Mouse (Mus musculus) left cerebral cortex, postnatal 14 days (tissue): ENCODE results near the gene Upk1a. TPM values are rescaled to one million over a fixed set of nuclear protein-coding genes. Genes with fewer than 3 reads are reported as not detected.

Source experiments
- DNase-seq, 2 experiments: peaks; one replicate each; pipeline ENCODE4 v3.0.0; 2021 to 2022; ENCODE audit warnings: low spot score in 2 of 2, mixed read lengths in 1 of 2
- intact Hi-C: fragments of 180-260 bp; cut with DNase I; formaldehyde crosslinking; loops from one replicate; pipeline ENCODE4 v1.15.1; 2025
- long read RNA-seq, 2 experiments: library from polyadenylated mRNA; stranded (forward); transcript quantifications; one replicate each; pipeline ENCODE4 v2.0.0; 2021
- total RNA-seq, 2 experiments: library from RNA; stranded (reverse); gene quantifications; 2 replicates each; pipeline ENCODE4 v1.2.3; 2021

Upk1a gene
- under 1 TPM; 0.32 to 0.48 TPM for total RNA-seq
- long read RNA-seq, experiment 1, result 0 reads
- long read RNA-seq, experiment 2, result 0 reads

- no peak for DNase-seq
- intact Hi-C loops, result loop anchor here (2.0 to 10.0 kb wide), 2 partner anchors 24 to 242 kb away; partner anchors contain the start of genes Ffar3 and Kmt2b
These were observed at the start of gene Upk1a for GRCm38 (mm10) chr7:30612654-30613402. Gene Upk1a (minus strand): TSS chr7:30612847.

- DNase-seq, result peak; percentile 99
- intact Hi-C loops, result no loop called here
These were observed 37.2 kb upstream of the Upk1a start, which contains the start of gene Rbm42 for GRCm38 (mm10) chr7:30649591-30650540. Gene Rbm42 (minus strand): TSS chr7:30650317.

- no peak for DNase-seq
- intact Hi-C loops, result no loop called here
These were observed 26.4 kb upstream of the Upk1a start for GRCm38 (mm10) chr7:30639083-30639482.

DNA sequence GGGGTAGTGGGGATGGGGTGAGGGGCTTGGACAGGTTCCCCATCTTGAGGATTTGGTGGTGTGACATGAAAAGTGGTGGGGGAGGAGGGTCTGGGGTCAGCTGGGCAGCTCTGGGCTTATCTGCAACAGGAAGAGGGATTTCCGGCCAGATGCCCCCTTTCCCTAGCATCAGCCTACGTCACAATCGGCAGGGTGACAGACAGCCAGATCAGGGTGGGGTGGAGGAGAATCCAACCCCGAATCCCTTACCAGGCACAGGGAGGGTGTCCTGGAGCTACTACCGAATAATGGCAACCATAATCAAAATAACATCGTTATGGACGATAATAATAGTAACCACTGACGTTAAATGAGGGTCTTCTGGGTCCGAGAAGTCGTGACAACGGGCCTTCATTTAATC lies 23.7 kb upstream of the Upk1a start:
- DNase-seq, result no peak
- intact Hi-C loops, result no loop called here

- intact Hi-C loops, result no loop called here
- DNase-seq, result no peak
These were observed 23.1 kb upstream of the Upk1a start, which contains the start of gene Etv2 for GRCm38 (mm10) chr7:30635752-30636151. Gene Etv2 (minus strand): TSS chr7:30635852.

DNA sequence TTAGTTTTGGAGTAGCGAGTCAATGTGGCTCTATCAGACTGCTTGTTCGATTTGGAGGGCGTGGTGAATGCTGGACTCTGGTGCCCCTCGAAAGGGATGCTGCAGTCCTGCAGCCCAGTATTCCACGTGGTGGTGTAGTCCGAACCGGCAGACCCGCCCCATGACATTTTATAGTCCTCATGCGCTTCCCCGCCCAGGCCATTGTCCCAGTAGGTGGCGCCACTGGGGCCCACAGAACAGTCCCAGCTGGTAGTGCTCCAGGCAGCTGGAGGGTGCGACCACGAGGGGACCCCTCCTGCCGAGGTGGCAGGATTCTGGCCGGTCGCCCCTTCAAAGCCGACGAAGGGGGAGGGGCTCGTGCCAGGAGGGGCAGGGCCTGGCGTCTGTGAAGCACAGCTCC lies 22.0 kb upstream of the Upk1a start:
- intact Hi-C loops, result no loop called here
- peak; percentile 14 to 40 for DNase-seq

DNA sequence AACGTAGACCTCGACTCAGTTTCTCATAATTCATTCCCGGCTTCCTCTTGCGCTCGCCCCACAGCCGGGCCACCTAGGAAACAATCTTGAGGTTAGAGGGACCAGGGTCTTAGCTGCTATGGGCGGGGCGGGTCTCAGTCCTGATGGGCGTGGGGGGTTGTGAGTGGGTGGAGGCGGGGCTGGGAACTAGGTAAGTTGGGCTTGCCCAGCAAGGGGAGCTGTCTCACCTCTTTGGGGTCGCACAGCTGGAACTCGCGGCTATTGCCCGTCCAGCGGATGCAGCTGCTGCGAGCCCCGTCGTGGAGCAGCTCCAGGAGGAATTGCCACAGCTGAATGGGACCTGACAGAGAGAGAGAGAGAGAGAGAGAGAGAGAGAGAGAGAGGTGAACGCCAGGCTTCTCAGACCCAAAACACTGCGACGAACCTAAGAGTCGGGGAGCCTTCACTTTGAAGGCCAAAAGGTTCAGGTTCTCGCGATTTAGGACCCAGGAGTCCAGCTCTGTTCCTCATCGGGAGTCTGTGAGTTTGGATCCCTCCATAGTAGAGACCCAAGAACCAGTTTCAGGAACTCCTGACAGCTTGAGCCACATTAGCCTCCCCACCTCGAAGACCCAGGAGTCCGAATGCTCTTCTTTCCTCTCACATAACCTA lies 21.2 kb upstream of the Upk1a start:
- intact Hi-C loops, result no loop called here
- no peak for DNase-seq

DNA sequence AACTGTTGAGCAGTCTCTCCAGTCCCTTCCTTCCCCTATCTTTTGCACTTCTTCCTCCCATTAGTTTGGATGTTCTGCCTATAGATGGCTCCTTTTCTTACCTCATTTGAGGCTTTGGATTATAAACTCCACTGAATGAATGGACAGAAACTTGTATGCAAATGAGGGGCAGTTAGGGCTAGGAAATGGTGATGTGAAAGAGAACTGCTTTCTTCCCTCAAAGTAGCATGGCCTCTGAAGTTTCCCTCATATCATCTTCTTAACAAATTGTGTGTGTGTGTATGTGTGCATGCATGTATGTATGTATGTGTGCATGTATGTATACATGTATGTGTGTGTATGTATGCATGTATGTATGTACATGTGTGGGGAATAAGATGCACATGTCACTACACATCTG lies 16.4 kb upstream of the Upk1a start:
- no peak for DNase-seq
- intact Hi-C loops, result no loop called here

GRCm38 (mm10) chr7:30626647-30627046 lies 14.0 kb upstream of the Upk1a start:
- intact Hi-C loops, result no loop called here
- DNase-seq, result no peak

GRCm38 (mm10) chr7:30625530-30626384 lies 13.1 kb upstream of the Upk1a start, which contains the start of gene Cox6b1:
Gene Cox6b1 (minus strand): TSS chr7:30626151.
- intact Hi-C loops, result no loop called here
- peak; percentile 85 to 86 for DNase-seq

GRCm38 (mm10) chr7:30619202-30619601 lies 6.6 kb upstream of the Upk1a start:
- intact Hi-C loops, result loop anchor here (10.0 kb wide), 1 partner anchor 236 kb away; the partner anchor contains the start of gene Ffar3
- DNase-seq, result peak in 1 of 2 experiments; percentile 30

DNA sequence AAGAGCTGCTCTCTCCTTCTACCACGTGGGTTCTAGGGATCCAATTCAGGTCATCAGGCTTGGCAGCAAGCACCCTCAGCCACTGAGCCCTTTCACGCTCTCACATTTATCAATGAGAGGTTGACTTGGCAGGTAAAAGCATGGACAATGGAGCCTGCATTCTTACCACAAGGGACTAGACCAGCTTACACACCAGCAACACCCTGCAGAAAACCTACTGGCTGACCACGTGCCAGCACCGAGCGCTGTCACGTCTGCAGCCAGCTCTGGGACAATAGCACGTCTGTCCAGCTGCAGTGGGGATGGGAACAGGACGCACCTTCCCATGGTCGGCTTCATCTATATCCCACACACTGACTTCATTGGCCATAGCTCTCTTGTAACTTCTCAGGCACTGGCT lies 6.0 kb upstream of the Upk1a start:
- intact Hi-C loops, result loop anchor here (10.0 kb wide), 1 partner anchor 236 kb away; the partner anchor contains the start of gene Ffar3
- DNase-seq, result no peak

- intact Hi-C loops, result loop anchor here (10.0 kb wide), 1 partner anchor 240 kb away; the partner anchor contains the start of gene Ffar3
- DNase-seq, result no peak
These were observed 2.6 kb upstream of the Upk1a start for GRCm38 (mm10) chr7:30615049-30615760.

GRCm38 (mm10) chr7:30614454-30614853 lies 1.8 kb upstream of the Upk1a start:
- DNase-seq, result no peak
- intact Hi-C loops, result loop anchor here (10.0 kb wide), 1 partner anchor 240 kb away; the partner anchor contains the start of gene Ffar3

DNA sequence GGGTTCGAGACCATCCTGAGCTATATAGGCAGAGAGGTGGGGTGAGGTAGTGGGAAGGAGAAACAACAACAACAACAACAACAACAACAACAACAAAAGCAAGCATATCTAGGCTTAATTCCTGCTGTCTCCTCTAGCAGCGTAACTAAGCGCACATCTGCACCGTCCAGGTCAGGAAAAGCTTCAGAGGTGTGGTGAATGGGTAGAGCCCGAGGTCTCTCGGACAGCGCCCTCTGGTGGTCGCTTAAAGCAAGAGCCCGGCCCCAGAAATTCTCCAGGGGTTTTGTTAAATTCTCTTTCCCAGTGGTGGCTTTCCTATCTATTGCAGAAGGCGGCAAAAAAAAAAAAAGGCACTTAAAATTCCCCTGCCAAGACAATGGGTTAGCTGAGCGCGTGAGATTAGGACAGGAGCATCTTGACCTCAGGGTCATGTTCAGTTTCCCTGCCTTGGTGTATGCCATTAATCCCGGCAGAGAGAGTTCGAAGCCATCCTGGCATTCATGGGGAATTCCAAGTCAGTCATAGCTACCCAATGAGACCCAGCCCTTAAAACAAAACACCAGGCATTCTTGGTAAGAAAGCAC lies 974 bp upstream of the Upk1a start:
- peak; percentile 44 to 63 for DNase-seq
- intact Hi-C loops, result loop anchor here (2.0 to 10.0 kb wide), 2 partner anchors 25 to 241 kb away; partner anchors contain the start of genes Ffar3 and Kmt2b

DNA sequence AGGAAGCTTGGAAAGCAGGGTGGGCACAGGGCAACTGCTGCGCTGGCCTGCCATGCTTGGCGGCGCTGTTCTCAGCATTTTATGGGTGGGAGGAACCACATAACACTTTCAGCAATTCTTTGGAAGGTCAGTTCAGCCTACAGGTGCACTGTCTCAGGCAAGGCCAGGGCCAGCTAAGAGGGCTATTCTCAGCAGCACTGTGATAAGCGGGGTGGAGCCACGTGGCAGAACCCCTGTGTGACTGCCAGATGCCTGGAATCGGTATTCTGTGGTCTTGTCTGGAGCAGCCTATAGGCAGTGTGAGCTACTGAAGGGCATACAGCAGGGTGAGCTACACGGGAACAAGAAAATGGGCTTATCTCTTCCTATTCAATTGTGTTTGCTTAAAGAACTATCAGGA lies 2.6 kb downstream of the Upk1a start:
- intact Hi-C loops, result loop anchor here (10.0 kb wide), 1 partner anchor 245 kb away; the partner anchor contains the start of gene Ffar3
- DNase-seq, result no peak

DNA sequence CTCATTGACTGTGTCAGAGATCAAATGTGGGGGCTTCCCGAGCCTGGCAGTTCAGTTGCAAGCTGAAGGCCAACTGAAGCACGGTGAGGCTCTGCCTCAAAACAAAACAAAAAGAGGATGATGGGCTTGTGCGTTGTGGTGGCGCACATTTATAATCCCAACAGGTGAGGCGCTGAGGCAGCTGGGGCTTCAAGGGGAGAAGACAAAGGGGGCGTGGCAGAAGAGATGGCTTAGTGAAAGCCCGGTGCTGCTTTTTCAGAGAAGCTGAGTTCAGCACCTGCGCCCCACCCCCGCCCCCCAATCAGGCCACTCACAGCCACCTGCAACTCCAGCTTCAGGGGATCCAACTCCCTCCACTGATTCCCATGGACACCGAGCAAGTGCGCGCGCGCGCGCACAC lies 4.2 kb downstream of the Upk1a start:
- no peak for DNase-seq
- intact Hi-C loops, result no loop called here
